Mouse (Mus musculus): ENCODE results near the gene Castor2.

Castor2 gene

DNA sequence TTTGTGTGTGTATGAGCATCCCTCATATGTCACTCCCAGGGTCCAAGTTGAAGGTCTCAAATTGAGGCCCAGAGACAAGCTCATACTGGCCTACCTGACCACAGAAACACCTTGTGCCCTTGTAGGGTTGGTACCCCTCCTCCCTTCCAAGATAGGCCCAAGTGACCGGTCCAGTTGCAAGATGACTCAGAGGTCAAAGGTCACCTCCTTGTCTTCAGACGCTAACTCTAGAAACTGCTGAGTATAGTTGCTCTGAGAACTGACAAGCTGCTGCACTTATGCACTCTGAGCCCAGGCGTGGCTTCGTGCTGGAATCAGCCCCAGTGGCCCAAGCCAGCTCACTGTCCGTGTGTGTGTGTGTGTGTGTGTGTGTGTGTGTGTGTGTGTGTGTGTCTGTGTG is 2.4 kb downstream of the Castor2 start:
- in situ Hi-C loops (cut with MboI, MseI), result no loop called here

DNA sequence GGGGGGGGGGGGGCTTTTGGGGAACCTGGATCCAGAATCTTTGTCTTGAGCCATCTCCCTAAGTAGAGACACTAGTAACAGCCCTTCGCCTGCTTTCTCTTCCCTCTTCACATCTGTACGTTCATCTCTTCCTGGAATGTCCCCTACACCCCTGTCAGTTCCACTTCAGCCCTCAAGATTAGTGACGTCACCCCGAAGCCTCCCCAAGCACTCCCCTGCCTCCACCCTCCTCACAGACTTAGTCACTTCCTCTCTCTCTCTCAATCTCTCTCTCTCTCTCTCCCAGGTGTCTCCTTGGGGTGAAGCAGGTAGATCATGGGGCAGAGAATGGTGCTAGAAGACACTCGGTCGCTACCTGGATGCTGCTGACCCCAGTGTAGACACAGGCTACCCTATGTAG is 3.2 kb downstream of the Castor2 start:
- in situ Hi-C loops (cut with MboI, MseI), result no loop called here

- in situ Hi-C loops (cut with MboI, MseI), result no loop called here
These were observed 6.3 kb downstream of the Castor2 start for GRCm38 (mm10) chr5:134105829-134106228.

DNA sequence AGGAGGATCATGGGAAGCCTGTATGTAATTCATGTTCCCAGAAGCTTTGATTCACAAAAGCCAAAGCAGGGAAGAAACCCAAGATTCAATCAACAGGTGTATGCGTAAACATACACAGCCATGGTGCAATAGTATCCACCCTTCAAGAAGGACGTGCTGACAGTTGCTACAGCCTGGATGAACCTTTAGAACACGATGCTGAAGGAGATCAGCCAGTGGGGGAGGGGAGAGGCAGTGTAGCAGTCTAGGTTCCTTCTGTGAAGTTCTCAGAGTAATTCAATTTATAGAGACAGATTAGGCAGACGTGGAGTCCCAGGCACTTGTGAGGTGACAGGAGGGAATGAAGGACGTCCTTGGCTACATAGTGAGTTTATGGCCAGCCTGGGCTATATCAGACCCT is 15.5 kb downstream of the Castor2 start:
- in situ Hi-C loops (cut with MboI, MseI), result no loop called here

DNA sequence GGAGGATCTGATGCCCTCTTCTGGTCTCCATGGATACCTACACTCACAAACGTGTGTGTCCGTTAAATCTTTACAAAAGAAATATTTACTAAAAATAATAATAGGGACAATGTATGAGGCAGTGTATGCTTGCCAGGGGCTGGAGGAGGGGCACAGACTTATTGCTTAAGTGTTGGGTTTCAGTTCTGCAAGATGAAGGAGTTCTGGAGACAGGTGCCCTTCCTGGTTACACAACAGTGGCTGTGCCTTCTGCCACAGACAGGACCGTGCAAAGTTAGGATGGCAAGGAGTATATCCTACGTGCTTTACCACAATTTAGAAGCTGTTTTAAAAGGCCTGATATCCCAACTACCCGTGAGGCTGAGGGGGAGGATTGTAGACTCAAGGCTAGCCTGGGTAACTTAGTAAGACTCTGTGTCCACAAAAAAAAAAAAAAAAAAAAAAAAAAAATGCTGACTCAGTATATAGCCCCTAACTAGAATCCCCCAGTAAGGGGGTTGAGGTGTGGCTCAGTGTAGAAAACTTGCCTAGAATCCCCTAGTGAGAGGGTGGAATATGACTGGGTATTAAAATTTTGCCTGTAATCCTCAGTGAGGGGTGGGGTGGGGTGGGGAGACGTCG is 16.2 kb downstream of the Castor2 start:
- in situ Hi-C loops (cut with MboI, MseI), result no loop called here

DNA sequence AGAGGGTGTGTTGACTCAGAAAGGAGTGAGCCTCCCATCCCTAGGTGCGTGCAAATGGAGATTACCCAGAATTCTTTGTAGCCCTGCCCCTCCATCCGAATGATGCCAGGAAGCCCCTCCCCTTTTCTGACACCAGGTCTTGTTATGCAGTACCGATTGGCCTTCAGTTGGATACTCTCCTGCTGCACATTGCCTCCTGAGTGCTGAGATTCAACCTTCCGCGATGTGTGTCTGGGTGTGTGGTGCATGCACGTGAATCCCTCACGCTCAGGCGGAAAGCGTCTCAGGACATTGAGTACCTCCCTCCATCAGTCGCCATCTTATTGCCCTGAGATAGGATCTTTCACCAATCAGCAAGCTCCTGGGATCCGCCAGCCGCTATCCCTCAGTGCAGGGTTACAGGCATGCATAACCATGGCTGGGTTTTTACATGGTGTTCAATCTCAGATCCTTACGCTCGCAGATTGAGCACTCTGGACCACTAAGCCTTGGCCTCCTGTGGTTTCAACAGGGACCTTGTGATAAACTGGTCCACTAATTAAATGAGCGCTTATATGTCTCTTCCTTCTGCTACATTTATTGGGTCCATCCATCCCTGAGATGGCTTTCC is 19.4 kb downstream of the Castor2 start:
- in situ Hi-C loops (cut with MboI, MseI), result no loop called here

DNA sequence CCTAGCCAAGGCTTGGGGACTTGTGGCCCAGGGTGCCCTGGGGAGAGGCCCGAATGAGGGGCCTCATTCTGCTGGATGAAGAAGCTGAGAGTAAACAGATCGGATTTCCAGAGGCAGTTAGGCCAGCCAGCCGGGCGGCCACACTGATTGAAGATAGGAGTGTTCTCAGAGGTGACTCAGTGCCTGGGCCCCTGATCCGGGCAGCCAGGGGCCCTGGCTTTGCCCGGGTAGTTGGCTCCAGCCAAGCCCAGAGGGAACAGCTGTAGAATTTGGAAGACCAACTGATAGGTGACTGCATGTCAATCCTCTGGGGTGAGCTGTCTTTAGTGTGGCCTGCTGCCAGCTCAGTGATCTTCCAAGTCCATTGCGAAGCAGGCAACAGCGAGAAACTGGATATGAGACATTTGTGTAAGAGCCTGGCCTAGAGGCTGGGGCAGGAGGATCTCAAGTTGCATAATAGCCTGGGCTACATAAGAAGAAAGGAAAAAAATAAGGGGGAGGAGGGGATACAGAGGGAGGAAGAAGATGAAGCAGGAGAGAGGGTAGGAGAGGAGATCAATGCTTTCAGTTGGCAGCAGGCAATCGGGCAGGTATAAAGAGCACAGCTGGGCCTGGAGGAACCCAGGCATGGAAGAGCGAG is 20.1 kb downstream of the Castor2 start:
- in situ Hi-C loops (cut with MboI, MseI), result no loop called here

DNA sequence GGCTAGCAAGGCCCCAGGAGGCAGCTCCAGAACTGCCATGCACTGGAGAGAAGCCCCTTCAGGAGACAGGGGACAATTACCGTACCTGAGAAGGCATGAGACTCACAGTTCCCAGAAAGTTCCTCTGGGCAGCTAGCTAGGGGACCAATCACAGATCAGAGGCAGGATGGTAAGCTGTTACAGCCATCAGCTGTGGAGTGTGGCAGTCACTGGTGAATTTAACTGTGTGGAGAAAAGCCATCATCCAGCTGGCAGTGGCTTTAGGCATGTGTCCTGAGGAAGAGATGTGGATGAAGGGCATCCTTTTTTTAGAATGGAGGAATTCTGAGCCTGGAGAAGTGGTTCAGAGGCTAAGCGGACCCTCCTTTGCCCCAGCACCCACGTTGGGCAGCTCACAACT is 20.6 kb downstream of the Castor2 start:
- in situ Hi-C loops (cut with MboI, MseI), result no loop called here

DNA sequence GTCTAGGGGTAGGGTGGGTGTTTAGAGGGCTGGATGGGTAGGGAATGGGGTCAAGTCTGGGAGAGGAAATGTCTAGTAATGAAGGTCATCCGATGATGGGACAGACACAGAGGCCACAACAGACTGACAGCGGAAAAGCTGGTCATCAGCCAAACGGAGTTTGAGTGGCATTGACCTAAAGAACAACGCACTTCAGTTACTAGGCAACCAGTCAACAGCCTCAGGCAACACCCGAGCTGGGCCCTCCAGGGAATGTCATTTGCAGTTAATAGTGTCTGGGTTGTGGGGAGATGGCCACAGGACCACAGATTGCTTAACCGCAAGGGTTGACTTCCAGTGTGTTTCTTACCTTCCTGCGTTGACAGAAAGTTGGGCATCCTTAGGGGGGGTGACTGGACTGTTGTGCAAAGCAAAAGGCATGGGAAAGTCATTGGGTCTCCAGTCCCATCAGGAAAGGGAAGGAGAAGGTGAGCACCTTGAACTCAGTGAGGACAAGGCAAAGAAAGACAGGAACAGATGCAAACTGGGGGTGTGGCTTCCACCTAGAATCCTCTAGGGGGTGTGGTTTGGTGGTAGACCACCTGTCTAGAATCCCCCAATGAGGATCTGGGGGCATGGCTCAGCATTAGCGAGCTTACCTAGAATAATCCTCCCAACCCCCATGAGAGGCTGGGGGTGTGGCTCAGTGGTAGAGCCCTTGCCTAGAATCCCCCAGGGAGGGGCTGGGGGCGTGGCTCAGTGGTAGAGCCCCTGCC is 21.8 kb downstream of the Castor2 start:
- in situ Hi-C loops (cut with MboI, MseI), result no loop called here

- in situ Hi-C loops (cut with MboI, MseI), result no loop called here
These were observed 22.4 kb downstream of the Castor2 start for GRCm38 (mm10) chr5:134121893-134122259.

- in situ Hi-C loops (cut with MboI, MseI), result no loop called here
These were observed 24.3 kb downstream of the Castor2 start for GRCm38 (mm10) chr5:134123846-134124245.

GRCm38 (mm10) chr5:134126232-134126631 is 26.7 kb downstream of the Castor2 start:
- in situ Hi-C loops (cut with MboI, MseI), result no loop called here

DNA sequence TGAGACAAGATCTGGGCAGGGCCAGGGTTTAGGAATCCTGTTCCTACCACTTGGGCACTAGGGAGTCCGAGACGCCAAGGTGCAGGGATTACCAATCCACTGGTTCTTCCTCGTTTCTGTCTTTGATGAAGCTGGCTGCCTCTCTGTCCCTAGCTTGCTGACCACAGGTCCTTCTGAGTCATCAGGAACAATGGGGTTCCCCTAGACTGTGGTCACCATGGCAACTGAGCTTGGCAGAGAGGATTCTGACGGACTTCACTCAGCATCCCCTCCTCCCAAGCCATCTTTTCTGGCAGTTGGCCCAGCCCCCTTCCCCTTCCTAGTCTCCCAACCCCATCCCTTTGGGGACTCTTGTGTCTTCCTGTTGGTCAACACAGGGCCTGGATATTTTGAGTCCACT is 32.1 kb downstream of the Castor2 start:
- in situ Hi-C loops (cut with MboI, MseI), result no loop called here

DNA sequence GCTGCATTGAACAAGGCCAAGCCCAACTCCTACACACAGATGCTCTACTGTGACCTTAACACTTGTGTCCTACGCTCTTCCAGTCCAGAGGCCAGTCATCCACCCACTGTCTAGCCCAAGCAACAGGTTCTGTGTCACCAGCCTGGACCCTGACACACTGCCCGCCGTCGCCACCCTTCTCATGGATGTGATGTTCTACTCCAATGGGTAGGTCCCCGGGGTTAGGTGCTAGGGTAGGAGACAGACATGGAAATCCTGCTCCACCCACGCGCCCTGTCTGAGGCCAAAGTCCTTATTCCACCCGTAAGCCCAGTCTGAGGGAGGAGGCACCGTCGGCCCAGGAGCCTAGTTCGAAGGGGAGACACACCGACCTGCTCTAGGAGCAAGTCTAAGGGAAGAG is 36.5 kb downstream of the Castor2 start:
- in situ Hi-C loops (cut with MboI, MseI), result no loop called here

- in situ Hi-C loops (cut with MboI, MseI), result no loop called here
These were observed 38.4 kb downstream of the Castor2 start for GRCm38 (mm10) chr5:134137933-134138332.

- in situ Hi-C loops (cut with MboI, MseI), result no loop called here
These were observed 39.9 kb downstream of the Castor2 start for GRCm38 (mm10) chr5:134139429-134139828.

DNA sequence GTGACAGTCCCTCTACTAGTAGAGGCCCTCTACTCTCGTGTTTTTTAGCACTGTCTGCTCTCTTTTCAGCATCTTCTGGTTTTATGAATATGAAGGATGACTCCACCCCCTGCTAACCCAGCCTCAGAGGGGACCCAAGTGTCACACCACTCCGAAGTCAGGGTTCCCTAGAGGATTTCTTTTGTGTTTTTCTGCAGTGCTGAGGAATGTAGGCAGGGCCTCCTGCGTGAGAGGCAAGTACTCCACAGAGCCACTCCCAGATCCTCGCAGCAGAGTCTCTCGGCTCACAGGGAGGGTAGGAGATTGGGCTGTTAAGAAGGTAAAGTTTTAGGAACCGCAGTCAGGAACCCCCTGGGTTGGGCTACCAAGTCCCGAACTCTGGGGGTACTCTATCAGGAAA is 41.7 kb downstream of the Castor2 start:
- in situ Hi-C loops (cut with MboI, MseI), result no loop called here

DNA sequence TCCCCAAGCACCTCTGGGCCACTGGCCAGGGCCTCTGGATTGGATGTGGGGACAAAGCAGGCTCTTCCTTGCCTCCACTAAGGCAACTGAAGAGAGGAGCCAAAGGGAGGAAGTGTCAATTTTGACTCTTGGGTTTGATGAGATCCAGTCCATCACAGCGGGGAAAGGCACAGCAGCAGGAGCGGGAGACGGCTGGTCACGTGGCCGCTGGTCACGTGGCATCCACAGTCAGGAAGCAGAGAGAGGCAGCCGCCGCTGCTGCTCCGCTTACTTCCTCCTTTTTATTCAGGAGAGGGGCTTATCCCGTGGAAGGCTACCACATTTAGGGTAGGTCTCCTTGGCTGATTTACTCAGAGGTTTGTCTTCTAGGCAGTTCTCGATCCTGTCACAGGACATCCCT is 42.9 kb downstream of the Castor2 start:
- in situ Hi-C loops (cut with MboI, MseI), result no loop called here

DNA sequence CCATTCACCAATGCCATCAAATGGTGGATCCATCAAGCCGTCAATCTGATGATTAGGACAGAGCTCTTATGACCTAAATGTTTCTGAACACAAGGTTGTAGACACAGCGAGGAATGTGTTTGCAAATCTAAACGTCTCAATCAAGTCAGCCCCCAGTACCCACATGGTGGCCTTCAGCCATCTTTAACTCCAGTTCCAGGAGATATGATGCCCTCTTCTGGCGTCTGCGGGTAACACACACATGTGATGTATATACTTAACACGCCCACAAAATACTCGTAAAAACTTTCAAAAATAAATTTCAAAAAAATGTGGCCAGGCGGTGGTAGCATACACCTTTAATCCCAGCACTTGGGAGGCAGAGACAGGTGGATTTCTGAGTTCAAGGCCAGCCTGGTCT is 45.5 kb downstream of the Castor2 start:
- in situ Hi-C loops (cut with MboI, MseI), result no loop called here

DNA sequence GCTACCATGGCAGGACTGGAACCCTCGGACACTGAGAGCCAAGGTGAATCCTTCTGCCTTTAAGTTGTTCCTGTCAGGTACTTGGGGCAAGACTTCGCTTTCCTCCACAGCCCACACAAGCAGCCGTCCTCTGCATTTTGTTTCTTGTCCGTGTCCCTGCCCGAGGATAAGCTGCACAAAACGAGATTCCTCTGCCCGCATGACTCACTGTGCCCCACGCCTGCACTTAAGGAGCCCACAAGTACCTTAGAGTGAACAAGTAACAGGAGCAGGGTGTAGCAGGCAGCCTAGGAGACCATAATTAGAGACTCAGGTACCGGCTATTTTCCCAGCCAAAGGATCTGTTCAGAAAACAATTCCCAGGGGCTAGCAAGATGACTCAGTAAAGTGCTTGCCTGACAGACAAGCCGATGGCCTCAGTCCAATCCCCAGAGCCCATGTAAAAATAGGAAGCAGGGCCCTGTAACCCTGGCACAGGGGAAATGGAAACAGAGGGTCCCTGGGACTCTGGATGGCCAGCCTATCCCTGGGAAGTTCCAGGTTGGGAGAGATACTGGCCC is 47.8 kb downstream of the Castor2 start:
- in situ Hi-C loops (cut with MboI, MseI), result no loop called here

- in situ Hi-C loops (cut with MboI, MseI), result no loop called here
These were observed 48.6 kb downstream of the Castor2 start for GRCm38 (mm10) chr5:134148153-134148552.

GRCm38 (mm10) chr5:134151895-134152294 is 52.4 kb downstream of the Castor2 start:
- in situ Hi-C loops (cut with MboI, MseI), result no loop called here

All from T-helper 2 cell (primary cell).